Mouse (Mus musculus): ENCODE data around the gene Six1. TPM values are rescaled to one million over a fixed set of nuclear protein-coding genes. Genes with fewer than 3 reads are reported as not detected.

Gene Six1
- polyA plus RNA-seq, 1 experiment from 2014 or later = 1.5 TPM

DNA sequence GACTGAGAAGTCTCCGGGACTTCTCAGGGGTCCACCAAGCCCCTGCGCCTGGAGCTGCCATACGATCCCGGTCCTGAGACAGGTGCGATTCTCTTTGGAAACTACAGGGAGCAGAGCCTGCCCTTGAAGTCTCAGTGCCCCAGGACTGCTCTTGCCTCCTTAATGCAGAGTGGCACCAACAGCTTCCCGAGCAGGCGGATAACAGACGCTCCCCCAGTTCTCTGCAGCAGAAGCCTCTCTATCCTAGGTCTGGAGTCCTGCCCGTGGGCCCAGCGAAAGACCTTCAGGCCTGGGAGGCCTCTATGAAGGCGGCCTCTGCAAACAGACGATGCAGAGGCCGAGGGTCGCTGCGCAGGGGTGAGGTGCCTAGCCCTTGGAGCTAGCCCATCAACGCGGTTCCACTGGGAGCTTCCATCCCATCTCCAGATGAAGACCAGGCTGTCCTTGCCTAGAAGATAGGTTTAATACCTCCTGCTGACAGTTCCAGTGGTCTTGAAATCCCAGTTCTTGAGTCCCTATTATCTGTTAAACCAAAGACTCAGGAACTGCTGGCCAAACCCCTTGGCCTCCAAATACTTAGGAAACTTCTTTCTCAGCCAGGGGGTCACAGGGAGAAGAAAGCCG lies 13.6 kb downstream of the Six1 start:
- Histone ChIP-seq H3K4me1 (peaks cover 11% of the 10 kb centered on the region), H3K36me3 (no peaks in the 10 kb centered on the region), H3K27me3 (peaks cover 92% of the 10 kb centered on the region), H3K27ac (no peak overlapping the region), H3K4me3 (no peak overlapping the region), H3K9me3 (no peaks in the 10 kb centered on the region), H3K4me2 (no peak overlapping the region), H3K9ac (no peak overlapping the region)
- WGBS = 4% methylated on average over 18 of the region's 18 CpGs
- ATAC-seq (ENCODE audit: borderline replicate concordance, extremely low read depth, low FRiP score, low TSS enrichment) = no peak

DNA sequence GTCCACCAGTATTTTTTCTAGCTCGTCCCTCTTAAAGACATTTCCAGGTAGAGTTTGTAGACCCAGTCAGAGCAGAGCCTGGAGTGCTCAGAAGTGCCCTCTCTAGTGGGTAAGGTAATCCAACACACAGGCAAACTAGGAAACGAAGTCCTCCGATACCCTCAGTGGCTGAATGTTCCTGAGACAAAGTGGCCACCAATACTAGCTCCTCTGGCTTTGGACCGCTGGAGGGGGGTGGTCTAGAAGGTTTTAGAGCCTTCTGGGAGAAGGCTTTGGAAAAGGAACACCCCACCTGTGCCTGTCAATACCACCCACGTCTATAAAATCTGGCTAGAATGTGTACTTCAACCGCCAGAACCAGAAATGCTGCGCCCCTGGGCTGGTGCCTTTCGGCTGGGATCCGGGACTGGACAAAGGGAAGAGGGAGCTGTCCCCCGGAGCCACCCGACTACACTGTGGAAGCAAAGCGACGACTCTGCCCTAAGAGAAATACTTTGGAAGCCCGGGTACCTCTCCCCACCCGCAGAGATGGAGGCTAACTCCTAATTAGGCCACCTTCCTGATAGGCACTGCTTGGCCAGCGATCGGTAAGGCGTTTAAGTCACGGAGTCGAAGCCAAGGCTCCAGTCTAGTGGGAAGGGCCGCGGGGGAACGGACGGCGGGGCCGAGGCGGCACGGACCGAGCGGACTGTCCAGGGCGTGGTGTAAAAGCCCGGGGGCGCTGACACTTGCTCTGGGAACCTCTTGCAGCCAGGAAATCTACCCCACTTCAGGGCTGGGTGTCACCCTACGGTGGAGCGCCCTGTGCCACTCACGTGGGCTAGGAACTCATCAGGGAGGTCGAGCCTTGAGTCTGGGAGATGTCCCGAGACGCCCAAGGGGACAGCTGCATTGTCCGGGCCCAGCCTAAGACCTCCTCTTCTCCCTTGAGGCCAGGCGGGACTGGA lies 14.4 kb downstream of the Six1 start:
- WGBS = 2% methylated on average over 41 of the region's 41 CpGs
- peak; percentile 33; the same call in 1 of the 2 replicates for ATAC-seq (ENCODE audit: borderline replicate concordance, extremely low read depth, low FRiP score, low TSS enrichment)
- Histone ChIP-seq H3K9me3 (no peaks in the 10 kb centered on the region), H3K4me1 (peaks cover 8% of the 10 kb centered on the region), H3K27ac (no peak overlapping the region), H3K4me3 (no peak overlapping the region), H3K27me3 (peaks cover 92% of the 10 kb centered on the region), H3K9ac (no peak overlapping the region), H3K36me3 (no peaks in the 10 kb centered on the region), H3K4me2 (no peak overlapping the region)

DNA sequence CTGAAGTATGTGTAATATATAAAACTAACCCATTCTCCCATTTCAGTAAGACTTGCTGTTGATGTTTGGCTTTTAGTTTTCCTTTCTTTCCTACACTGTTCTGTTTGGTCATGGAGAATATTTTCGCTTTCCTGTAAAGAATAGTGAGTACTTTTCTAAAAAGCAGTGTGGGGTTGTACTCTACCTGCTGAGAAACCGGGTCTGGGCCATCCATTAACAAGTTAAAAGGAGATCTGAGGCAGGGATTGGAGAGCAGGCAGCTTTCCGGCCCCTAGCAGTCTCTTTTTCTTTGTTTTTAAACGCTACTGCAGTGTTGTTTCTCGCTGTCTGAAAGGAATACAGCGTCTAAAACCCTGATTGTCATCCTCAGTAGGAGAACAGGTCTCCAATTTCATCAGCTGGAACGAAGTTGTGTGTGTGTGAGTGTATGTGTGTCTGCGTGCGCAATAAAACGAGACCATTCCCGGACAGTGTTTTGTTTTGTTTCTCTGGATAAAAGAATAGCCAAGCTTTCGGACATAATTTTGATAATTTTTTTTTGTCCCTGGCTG lies 15.2 kb downstream of the Six1 start:
- peaks cover 6% of the 10 kb centered on the region for H3K4me1 ChIP-seq
- peaks cover 91% of the 10 kb centered on the region for H3K27me3 ChIP-seq
- H3K27ac ChIP-seq = no peak overlapping the region
- H3K4me3 ChIP-seq = no peak overlapping the region
- 5% methylated on average over 12 of the region's 12 CpGs for WGBS
- H3K9me3 ChIP-seq = no peaks in the 10 kb centered on the region
- no peak overlapping the region for H3K9ac ChIP-seq
- no peaks in the 10 kb centered on the region for H3K36me3 ChIP-seq
- H3K4me2 ChIP-seq = no peak overlapping the region
- ATAC-seq (ENCODE audit: borderline replicate concordance, extremely low read depth, low FRiP score, low TSS enrichment) = no peak

DNA sequence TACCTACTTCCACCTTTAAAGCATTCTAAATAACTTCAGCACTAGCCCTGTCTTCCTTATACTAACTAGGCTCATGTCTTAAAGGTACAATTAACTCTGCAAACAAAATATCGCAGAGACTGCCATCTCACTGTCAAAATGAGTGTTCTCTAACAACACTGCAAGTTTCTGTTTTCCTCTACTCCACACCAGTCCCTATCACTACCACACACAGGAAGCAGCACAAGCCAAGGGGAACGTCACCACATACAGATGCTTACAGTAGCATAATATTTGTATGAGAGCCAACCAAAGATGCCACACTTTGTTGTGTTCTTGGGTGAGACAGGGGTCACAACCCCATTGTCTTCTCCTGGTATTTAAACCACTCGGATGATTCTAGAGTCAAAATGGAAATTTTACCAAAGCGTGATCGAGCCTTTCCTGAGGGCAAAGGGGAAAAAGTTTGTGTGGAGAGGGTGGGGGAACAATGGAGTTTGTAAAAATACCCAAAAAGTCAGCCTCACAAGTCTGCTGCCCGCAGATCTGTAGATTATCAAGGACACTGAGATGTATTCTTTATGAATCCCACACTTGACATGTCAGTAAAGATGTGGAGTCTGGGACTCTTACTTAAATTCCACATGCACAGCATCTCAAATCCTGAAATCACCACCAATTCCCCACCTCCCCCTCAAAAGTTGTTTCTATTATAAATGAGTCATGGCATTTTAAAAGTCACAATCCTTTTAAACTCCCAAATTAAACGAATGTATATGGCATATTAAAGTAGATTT lies 16.1 kb downstream of the Six1 start:
- Histone ChIP-seq H3K27me3 (peaks cover 90% of the 10 kb centered on the region), H3K4me3 (no peak overlapping the region), H3K27ac (no peak overlapping the region), H3K4me2 (no peak overlapping the region), H3K4me1 (peaks cover 6% of the 10 kb centered on the region), H3K36me3 (no peaks in the 10 kb centered on the region), H3K9me3 (no peaks in the 10 kb centered on the region), H3K9ac (no peak overlapping the region)
- no peak for ATAC-seq (ENCODE audit: borderline replicate concordance, extremely low read depth, low FRiP score, low TSS enrichment)
- WGBS = 10% methylated on average over 7 of the region's 7 CpGs

DNA sequence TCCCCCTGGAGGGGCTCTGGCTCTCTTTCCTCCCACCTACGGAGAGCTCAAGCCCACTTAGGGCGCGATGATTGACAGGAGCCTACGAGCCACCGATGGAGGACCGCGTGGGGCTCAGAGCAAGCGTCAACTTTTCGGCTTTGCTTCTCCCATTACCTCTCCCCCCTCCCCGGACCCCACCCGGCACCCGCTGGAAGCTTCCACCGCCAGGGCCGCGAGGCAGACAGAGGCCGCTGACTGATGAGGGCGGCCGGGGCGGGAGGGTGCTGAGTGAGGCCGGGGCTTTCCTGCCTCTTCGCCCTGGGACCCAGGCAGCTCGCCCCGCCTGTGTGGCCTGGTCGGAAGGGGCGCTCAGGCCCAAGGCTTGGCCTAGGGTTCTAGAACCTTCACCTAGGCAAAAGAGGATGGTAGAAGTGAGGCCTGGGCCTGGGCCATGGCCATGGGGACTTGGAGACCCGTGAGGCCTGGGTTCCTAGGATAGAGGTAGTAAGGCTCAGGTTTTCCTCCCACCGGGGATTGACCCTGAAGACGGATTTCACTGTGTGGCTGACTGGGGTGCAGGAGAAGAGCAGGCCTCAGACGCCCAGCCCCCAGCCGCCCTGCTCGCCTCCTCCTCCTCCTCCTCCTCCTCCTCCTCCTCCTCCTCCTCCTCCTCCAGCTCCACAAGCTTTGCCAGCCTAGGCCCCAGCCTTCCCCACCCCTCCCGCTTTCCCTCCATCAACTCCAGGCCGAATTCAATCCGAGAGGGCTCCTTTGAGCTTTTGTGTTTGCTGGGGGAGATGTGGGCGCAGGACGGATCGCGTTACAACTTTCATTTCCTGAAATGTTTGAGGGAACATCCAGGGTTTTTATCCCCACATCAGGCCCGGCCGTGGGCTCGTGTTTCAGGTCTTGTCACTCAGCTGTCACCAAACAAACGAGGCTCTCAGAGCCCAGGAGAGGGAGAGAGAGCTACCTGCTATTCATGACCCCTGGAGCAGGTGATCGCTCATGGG lies 18.5 kb downstream of the Six1 start:
- Histone ChIP-seq H3K27me3 (peaks cover 83% of the 10 kb centered on the region), H3K4me2 (peak overlapping the region; percentile 41), H3K4me1 (peaks cover 6% of the 10 kb centered on the region), H3K9me3 (no peaks in the 10 kb centered on the region), H3K27ac (no peak overlapping the region), H3K4me3 (peak overlapping the region; percentile 13; the same call in 1 of the 2 replicates), H3K36me3 (no peaks in the 10 kb centered on the region), H3K9ac (no peak overlapping the region)
- ATAC-seq (ENCODE audit: borderline replicate concordance, extremely low read depth, low FRiP score, low TSS enrichment) = no peak; the same call in 1 of the 2 replicates
- 7% methylated on average over 35 of the region's 43 CpGs for WGBS

DNA sequence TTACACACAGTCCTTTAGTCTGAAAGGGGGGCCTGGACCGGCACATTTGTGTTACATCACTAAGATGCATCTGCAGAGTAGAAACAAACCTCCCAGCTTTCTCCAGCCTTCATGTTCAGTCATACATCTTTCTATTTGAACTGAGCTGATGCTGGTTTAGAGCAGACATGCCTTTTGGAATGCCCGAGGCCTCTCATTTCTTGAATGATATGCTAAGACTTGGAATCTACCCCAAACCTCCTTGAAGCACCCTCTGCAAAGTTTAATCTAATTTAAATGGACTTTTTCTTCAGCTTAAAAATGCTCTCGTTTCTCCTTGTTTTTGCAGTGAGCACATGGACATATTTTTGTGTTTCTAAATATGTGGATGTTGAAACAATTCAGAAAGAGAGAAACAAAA lies 21.0 kb downstream of the Six1 start:
- Histone ChIP-seq H3K36me3 (no peaks in the 10 kb centered on the region), H3K4me3 (no peak overlapping the region), H3K9ac (no peak overlapping the region), H3K4me2 (no peak overlapping the region), H3K27me3 (peaks cover 60% of the 10 kb centered on the region), H3K4me1 (peaks cover 6% of the 10 kb centered on the region), H3K27ac (no peak overlapping the region), H3K9me3 (no peaks in the 10 kb centered on the region)
- ATAC-seq (ENCODE audit: borderline replicate concordance, extremely low read depth, low FRiP score, low TSS enrichment) = no peak
- 66% methylated on average over 3 of the region's 3 CpGs for WGBS

DNA sequence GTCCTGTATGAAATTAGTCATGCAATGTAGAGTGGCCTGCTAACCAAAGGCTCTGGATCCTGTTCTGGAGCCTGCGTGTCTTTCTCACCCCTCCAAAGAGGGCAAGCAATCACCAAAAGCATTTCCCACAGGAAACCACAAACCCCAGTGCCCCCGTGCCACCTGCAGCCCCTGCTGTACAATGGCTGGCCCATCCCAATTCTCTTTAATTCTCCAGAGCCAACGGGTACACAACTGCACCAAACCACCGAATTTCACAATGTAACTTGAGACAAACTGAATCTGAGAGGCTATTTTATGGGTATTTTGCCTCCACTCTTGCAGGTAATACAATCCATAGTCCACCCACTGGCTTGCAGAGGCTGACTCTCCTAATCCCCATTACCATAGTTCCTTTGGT lies 22.4 kb downstream of the Six1 start:
- Histone ChIP-seq H3K4me1 (peaks cover 6% of the 10 kb centered on the region), H3K4me3 (no peak overlapping the region), H3K27me3 (peaks cover 50% of the 10 kb centered on the region), H3K27ac (no peak overlapping the region), H3K4me2 (no peak overlapping the region), H3K9ac (no peak overlapping the region), H3K9me3 (no peaks in the 10 kb centered on the region), H3K36me3 (no peaks in the 10 kb centered on the region)
- WGBS = 49% methylated on average over 4 of the region's 4 CpGs
- no peak for ATAC-seq (ENCODE audit: borderline replicate concordance, extremely low read depth, low FRiP score, low TSS enrichment)

DNA sequence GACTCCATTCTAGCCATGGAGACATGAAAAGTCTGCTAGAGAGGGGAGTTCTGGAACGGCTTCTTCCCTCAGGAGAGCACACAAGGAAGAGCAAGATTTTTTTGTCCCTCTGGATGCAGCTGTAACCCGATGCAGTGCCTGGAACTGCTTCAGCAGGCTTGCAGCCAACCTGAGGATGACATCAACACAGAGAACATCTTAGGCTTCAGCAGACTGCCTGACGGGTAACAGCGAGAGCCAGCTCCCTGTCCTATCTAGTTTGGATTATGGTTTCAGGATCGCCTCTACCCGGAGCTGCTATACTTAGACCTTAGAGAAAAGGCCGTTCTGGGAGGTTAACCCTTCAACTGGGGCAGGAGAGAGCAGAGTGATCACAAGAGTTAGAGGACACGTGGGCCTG lies 28.2 kb downstream of the Six1 start:
- Histone ChIP-seq H3K4me3 (no peak overlapping the region), H3K9me3 (no peaks in the 10 kb centered on the region), H3K4me2 (no peak overlapping the region), H3K27ac (no peak overlapping the region), H3K9ac (no peak overlapping the region), H3K36me3 (no peaks in the 10 kb centered on the region), H3K4me1 (no peaks in the 10 kb centered on the region), H3K27me3 (peaks cover 5% of the 10 kb centered on the region; the same call in 1 of the 2 replicates)
- 48% methylated on average over 8 of the region's 8 CpGs for WGBS
- ATAC-seq (ENCODE audit: borderline replicate concordance, extremely low read depth, low FRiP score, low TSS enrichment) = peak; percentile 57; the same call in 1 of the 2 replicates

DNA sequence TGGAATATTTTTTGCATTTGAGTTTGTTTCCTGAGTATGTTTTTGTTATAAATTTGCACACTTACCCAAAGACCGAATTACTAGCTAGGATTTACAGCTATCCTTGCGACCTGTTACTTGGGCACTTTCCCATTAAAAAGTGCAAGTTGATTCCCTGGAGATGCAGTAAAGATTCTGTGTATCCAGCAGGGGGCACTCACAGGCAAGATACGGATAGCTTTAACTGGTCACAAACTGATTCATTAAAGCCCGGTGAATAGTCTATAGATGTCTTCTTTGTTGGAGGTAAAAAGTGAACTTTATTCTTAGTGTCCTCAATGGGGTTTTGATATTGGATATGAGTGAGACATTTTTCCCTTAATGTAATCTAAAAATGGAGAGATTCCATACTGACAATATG lies 32.7 kb downstream of the Six1 start:
- no peaks in the 10 kb centered on the region for H3K9me3 ChIP-seq
- H3K4me2 ChIP-seq = no peak overlapping the region
- no peak for ATAC-seq (ENCODE audit: borderline replicate concordance, extremely low read depth, low FRiP score, low TSS enrichment)
- WGBS = 6% methylated on average over 4 of the region's 4 CpGs
- no peaks in the 10 kb centered on the region for H3K36me3 ChIP-seq
- H3K9ac ChIP-seq = no peak overlapping the region
- no peak overlapping the region for H3K27ac ChIP-seq
- H3K4me3 ChIP-seq = no peak overlapping the region
- no peaks in the 10 kb centered on the region; the same call in 1 of the 2 replicates for H3K27me3 ChIP-seq
- no peaks in the 10 kb centered on the region for H3K4me1 ChIP-seq

DNA sequence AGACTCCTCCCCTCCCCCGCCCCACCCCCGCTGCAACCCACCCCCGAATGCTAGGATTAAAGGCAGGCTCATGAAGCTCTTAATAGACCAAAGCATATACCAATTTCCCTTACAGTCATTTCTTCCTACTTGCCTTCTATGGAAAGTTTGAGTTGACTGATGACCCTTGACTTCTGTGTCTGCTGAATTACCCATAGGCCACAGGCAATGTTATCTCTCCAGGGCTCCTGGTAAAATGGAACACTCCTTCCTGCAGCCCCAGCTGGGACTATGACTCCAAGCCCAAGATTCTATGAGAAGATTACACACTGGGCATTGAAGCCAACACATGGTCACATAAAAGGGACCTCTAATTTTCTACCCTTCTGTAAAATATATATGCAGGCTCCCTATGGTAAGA lies 33.3 kb downstream of the Six1 start:
- Histone ChIP-seq H3K27me3 (no peaks in the 10 kb centered on the region; the same call in 1 of the 2 replicates), H3K9me3 (no peaks in the 10 kb centered on the region), H3K9ac (no peak overlapping the region), H3K4me1 (no peaks in the 10 kb centered on the region), H3K4me2 (no peak overlapping the region), H3K27ac (no peak overlapping the region), H3K36me3 (no peaks in the 10 kb centered on the region), H3K4me3 (no peak overlapping the region)
- 44% methylated on average over 3 of the region's 3 CpGs for WGBS
- ATAC-seq (ENCODE audit: borderline replicate concordance, extremely low read depth, low FRiP score, low TSS enrichment) = no peak
